Mouse (Mus musculus) kidney, postnatal 25 days (tissue): ENCODE results near the gene Med23.
A peak's percentile ranks its signal among the peaks of the same experiment; 100 is the strongest.

Source experiments
- DNase-seq, 2 experiments: peaks; one replicate each; pipeline ENCODE4 v3.0.0; 2021; ENCODE audit warnings: mixed read lengths in 2 of 2

The Med23 gene

DNA sequence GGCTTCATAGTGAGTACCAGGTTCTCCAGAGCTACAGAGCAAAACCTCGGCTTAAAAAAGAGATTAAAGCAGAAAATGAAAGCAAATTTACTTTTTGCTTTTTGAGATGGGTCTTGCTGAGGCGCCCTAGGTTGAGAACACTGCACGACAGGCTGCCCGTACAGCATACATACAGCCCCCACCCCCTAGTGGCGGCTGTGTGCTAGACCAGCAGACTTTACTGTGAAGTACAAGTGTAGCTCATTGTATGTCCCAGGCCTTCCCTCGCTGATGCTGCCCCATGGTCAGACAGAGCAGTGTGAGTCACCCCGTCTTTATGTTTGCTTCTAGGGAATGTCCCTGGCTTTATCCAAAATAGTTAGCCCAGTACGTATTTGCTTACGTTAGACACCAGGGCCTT, 16.2 kb downstream of the Med23 start:
- peak in 1 of 2 experiments; percentile 12 for DNase-seq

- DNase-seq = no peak
Measured at GRCm38 (mm10) chr10:24888343-24888742, 18.6 kb downstream of the Med23 start.

- DNase-seq = peak; percentile 44 to 54
Measured at GRCm38 (mm10) chr10:24895927-24896326, 26.1 kb downstream of the Med23 start.

GRCm38 (mm10) chr10:24905627-24906026, 35.8 kb downstream of the Med23 start:
- no peak for DNase-seq

GRCm38 (mm10) chr10:24911199-24911598, 41.4 kb downstream of the Med23 start:
- DNase-seq = no peak

- DNase-seq = no peak
Measured at GRCm38 (mm10) chr10:24912576-24912975, 42.8 kb downstream of the Med23 start.

- DNase-seq = no peak
Measured at GRCm38 (mm10) chr10:24915486-24915885, 45.7 kb downstream of the Med23 start.

GRCm38 (mm10) chr10:24922977-24923376, 53.2 kb downstream of the Med23 start:
- no peak for DNase-seq

- no peak for DNase-seq
Measured at GRCm38 (mm10) chr10:24924296-24924695, 54.5 kb downstream of the Med23 start.

DNA sequence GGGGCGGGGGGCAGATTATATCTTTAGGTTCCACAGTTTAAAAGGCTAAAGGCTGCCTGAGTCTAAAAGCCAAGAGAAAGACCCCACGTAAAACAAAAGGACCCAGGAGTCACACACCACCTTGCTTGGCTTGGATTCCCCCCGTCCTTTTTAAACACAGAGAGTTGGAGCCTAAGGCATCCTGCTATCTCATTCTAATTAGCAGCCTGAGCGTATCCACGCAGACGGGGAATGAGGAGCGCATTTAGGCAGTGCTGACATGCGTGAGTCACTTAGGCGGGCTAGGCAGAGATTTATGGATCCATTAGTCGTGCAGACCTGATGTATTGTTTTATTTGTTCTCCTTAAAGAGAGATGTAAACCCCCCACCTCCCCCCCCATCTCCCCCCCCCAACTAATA, 56.6 kb downstream of the Med23 start:
- DNase-seq = no peak

DNA sequence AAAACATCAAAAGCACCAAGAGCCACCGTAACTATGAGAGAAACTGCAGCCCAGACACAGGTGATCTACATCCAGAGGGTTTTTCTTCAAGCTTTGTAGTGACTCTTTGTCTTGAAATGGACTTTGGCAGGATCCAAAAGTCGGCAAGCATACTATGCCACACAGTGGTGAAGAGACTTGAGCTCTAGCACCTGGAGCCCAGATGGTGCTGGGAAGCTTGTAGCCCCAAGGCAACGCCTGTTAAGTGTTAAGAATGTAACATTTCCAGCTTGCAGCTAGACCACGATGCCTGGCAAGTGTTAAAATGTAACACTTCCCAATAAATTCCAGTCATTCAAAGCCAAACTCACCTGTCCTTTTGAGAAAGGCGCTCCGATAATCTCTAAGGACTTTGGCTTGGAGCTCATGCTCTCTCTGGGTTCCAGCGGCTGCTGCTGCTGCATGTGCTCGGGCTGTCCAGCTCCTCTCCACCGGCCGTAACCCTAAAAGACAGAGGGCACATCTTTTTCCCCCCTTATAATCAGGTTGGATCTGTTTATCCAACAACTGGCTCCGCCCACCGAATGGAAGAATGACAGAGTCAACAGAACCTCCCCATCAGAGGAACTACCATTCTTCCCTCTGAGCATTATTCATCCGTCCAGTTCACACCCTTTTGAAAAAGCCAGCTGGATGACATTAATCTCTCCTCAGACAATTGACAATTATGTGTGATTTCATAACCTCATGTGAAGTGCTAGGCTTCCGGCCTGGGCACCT, 57.4 kb downstream of the Med23 start, which contains the start of gene Arg1:
Gene Arg1 (minus strand): TSS at position 523 of the 759 bp plus-strand sequence.
- peak in 1 of 2 experiments; percentile 6 for DNase-seq

- no peak for DNase-seq
Measured at GRCm38 (mm10) chr10:24928072-24928471, 58.3 kb downstream of the Med23 start.

GRCm38 (mm10) chr10:24930143-24930542, 60.4 kb downstream of the Med23 start:
- no peak for DNase-seq

GRCm38 (mm10) chr10:24947871-24948270, 78.1 kb downstream of the Med23 start:
- no peak for DNase-seq

DNA sequence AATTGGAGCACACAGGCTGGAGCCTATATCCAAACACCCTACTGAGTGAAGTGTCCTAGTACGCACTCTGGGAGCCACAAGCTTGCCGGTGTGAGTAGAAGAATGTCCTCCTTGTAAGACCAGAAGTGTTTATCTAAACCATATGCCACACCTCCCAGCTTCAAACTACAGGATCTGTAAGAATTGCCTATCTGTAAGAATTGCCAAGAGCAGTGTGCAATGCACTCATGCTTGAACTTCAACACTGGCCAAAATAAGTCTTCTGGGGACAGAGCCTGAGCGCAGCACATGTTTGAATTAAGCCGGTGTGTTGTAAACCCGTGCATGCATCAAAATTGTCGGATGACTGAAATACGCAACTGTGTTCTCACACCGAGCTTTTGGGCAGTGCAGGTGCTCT, 78.5 kb downstream of the Med23 start:
- DNase-seq = no peak

GRCm38 (mm10) chr10:24950223-24950622, 80.4 kb downstream of the Med23 start:
- DNase-seq = no peak

DNA sequence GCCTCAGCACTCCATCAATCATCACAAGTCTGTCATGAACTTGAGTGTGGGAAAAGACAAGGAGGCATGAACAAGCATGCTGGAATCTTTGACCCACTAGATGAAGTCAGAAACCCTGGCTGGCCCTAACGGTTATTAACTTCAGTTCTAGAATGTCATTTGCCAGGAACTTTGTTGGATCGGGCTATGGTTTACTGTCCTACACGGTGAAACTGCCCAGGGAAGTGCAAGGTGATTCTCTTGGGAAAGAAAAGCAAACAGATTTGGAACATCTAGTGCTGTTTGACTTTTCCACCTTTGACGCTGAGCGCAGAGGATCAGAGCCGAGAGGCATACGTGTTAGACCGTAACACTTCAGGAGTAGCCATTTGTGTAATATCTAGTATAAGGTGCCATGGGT, 81.8 kb downstream of the Med23 start:
- DNase-seq = no peak

GRCm38 (mm10) chr10:24952549-24952948, 82.8 kb downstream of the Med23 start:
- DNase-seq = peak; percentile 48 to 55

GRCm38 (mm10) chr10:24953876-24954275, 84.1 kb downstream of the Med23 start:
- DNase-seq = no peak

- no peak for DNase-seq
Measured at GRCm38 (mm10) chr10:24958280-24959042, 88.7 kb downstream of the Med23 start.

DNA sequence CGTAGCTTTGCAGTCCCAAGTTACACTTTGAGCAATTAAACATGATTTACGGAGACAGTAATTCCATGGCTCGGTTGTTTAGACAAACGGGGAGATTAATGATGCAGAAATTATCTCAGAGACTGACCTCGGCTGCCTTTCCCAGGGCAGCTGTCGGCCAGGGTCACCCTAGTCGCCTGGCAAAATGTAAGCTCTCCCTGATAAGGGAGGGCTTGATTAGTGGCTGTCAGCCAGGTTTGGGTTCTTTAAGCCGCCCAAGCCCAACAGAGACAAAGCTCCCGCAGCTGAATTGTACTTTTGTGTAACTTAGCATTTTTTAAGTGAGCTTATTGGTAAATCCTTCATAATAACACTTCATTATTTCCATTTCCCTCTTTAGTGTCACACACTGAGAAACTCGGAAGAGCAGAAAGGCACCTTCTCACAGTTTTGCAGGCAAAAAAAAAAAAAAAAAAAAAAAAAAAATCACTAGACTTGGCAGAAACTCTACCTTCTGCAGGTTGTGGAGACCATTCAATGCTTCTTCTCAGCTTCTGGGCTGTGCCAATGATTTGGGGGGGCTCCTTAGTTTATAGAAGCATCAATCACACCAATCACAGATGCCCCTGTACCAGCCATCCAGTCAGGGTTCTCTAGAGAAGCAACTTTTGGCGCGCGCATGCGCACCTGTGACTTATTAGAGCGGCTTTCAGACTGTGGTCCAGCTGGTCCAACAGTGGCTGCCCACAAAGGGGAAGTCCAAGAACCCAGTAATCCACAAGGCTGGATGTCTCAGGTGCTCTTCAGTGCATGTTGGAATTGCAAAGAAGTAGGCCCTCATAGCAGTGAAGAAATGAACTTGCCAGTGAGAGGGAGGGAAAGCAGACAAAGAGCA, 89.5 kb downstream of the Med23 start:
- peak; percentile 47 to 51 for DNase-seq

DNA sequence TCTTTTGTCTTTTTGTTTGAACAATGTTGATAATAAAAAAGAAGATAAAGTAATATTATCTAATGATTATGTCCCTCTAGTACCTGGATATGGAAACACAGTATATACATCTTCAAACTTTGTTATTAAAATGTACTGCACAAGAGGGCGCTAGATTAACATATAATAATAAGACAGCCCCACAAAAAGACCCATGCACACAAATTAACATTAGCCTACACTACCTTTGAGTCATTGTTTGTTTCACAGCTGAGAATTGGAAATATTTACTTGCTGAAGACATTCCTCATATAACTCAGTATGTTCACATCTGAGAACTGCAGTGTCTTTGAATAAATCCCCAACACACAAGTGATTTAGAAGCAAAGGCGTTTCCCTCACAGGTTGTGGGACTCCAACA, 91.3 kb downstream of the Med23 start:
- no peak for DNase-seq

DNA sequence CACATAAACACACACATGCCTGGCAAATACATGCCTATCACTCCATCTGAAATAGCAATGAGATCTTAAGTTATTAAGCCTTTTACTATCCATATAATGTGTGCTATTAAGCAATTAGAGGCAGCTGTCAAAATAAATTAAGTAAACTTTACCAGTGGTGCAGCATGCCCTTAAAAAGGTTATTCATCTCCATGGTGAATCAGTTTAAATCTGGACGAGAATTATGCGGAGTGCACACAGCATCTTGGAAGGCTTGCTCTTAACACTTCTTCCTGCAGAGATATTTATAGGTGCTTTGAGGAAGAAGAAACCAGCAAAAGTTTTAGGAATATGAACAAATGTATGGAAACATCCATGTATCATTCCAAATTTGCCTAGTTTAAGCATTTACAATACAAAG, 92.1 kb downstream of the Med23 start:
- no peak for DNase-seq
